Mouse (Mus musculus): ENCODE measurements around the gene Rps27l.
A peak's percentile ranks its signal among the peaks of the same experiment; 100 is the strongest.
"Not testable (repeated sequence)": the region's sequence is repeated elsewhere in the genome, so short reads cannot be mapped to it uniquely, and the experiment has no call there.

Gene Rps27l

GRCm38 (mm10) chr9:66945647-66946641, at the start of gene Rps27l:
Gene Rps27l, plus strand, starts transcription at chr9:66946086.
- peak; percentile 92 to 96 for DNase-seq (ENCODE audit: low spot score in 2 of 2)

GRCm38 (mm10) chr9:66896951-66897350, 48.9 kb upstream of the Rps27l start:
- no peak for DNase-seq (ENCODE audit: low spot score in 2 of 2)

DNA sequence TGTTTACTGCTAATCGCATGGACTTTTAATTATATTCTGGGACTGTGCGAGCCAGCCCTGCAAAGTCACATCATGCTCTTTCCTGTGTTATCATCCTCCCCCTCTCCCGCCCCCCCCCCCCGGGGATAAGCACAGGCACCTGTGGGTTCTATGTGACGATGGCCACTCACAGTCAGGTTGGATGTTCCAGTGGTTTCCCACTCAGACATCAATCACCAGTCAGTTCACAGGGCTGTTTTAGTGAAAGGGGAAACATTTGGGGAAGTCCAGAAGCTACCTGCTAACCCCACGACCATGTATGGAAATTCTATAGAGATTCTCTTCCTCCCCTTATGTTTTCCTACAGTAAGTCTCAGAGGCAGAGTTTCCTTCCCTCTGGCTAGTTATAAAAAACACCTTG, 48.0 kb upstream of the Rps27l start:
- no peak for DNase-seq (ENCODE audit: low spot score in 2 of 2)

GRCm38 (mm10) chr9:66899072-66899471, 46.8 kb upstream of the Rps27l start:
- no peak for DNase-seq (ENCODE audit: low spot score in 2 of 2)

DNA sequence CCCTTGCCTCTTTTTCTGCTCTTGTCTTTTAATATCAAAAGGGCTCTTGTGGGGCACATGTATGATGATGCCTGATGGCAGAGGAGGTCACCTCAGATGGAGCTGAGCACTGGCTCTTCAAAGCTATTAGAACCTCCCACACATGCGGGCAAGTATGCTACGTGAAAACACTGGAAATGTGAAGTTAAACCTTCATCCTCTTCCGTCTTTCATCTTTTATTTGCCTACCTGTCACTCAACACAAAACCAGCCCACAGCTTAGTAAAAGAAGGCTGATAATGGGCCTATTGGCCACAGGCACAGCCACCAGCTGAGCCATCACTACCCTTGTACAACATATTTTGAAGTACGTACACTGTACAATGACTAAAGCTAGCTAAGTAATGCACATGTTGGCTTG, 46.4 kb upstream of the Rps27l start:
- no peak for DNase-seq (ENCODE audit: low spot score in 2 of 2)

GRCm38 (mm10) chr9:66905990-66906389, 39.9 kb upstream of the Rps27l start:
- DNase-seq (ENCODE audit: low spot score in 2 of 2): no peak

DNA sequence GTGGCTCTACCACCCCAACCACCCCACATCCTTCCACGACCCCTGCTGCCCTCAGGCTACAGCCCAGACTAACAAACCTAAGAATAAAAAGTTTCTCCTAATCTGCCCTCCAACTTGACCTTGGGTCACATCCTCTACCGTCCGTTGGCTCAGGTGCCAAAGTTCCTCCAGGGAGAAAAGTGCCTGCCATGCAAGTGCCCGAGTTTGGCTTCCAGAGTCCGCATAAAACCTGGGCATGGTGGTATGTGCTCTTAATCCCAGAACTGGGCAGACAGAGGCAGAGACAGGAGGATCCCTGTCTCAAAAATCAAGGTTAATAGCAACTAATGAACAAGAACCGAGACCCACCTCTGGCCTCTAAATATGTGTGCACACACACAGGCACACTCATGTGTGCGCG, 38.8 kb upstream of the Rps27l start:
- no peak for DNase-seq (ENCODE audit: low spot score in 2 of 2)

GRCm38 (mm10) chr9:66907746-66908397, 38.0 kb upstream of the Rps27l start:
- DNase-seq (ENCODE audit: low spot score in 2 of 2): no peak

GRCm38 (mm10) chr9:66909922-66910321, 36.0 kb upstream of the Rps27l start:
- DNase-seq (ENCODE audit: low spot score in 2 of 2): no peak

DNA sequence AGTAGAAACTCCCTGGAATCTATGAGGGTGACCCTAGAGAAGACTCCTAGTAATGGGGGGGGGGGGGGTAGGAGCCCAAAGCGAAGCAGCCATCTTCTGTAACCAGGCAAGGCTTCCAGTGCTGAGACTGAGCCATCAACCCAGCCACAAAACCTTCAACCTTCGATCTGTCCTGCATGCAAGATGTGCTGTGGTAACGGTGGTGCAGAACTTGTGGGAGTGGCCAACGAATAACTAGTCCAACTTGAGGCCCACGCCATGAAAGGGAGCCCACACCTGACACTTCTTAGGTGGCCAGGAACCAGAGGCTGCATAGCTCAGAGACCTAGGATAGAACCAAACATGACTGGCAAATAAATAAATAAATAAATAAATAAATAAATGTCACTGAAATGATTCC, 35.2 kb upstream of the Rps27l start:
- no peak for DNase-seq (ENCODE audit: low spot score in 2 of 2)

- DNase-seq (ENCODE audit: low spot score in 2 of 2): no peak
Measured at GRCm38 (mm10) chr9:66912304-66912703, 33.6 kb upstream of the Rps27l start.

DNA sequence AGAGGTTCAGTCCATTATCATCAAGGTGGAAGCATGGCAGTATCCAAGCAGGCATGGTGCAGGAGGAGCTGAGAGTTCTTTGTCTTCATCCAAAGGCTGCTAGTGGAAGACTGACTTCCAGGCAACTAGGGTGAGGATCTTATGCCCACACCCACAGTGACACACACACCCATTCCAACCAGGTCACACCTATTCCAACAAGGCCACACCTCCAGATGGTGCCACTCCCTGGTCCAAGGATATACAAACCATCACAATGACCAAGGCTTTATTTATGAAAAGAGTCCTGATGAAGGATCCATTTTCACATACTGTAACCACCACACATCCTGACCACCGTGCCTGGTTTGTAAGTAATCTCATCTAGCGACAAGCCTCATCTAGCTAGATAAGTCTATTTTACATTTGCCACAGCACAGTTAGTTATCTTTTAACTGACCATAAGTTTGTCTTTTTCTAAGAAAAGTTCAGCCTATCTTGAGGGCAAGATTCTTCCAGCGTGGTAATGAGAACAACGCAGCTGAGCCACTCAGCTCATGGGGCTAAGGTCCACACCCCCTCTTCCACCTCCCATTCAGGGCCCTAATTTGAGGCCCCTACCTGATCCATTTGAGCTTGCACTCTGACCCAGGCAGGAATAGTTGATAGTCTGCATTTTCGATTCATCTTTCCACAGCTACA, 32.5 kb upstream of the Rps27l start:
- not testable (repeated sequence) for DNase-seq (ENCODE audit: low spot score in 2 of 2)

GRCm38 (mm10) chr9:66914540-66914939, 31.3 kb upstream of the Rps27l start:
- no peak for DNase-seq (ENCODE audit: low spot score in 2 of 2)

- DNase-seq (ENCODE audit: low spot score in 2 of 2): no peak
Measured at GRCm38 (mm10) chr9:66915401-66915800, 30.5 kb upstream of the Rps27l start.

- peak; percentile 36 to 57 for DNase-seq (ENCODE audit: low spot score in 2 of 2)
Measured at GRCm38 (mm10) chr9:66915869-66916785, 29.8 kb upstream of the Rps27l start.

- DNase-seq (ENCODE audit: low spot score in 2 of 2): no peak
Measured at GRCm38 (mm10) chr9:66917216-66917891, 28.5 kb upstream of the Rps27l start.

DNA sequence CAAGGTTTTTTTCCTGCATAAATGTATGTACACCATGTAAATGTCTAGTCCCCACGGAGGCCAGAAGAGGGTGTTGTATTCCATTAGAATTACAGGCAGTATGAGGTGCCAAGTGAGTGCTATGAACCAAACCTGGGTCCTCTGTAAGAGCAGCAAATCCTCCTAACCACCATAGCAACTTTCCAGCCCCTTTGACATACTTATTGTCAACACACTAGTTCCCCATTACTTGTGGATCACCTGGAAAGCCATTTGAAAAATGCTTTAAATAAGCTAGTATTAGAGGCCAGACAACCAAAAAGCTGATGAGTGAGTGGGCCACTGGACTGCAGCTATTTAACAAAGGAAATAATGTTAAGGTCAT, 28.0 kb upstream of the Rps27l start:
- no peak for DNase-seq (ENCODE audit: low spot score in 2 of 2)

DNA sequence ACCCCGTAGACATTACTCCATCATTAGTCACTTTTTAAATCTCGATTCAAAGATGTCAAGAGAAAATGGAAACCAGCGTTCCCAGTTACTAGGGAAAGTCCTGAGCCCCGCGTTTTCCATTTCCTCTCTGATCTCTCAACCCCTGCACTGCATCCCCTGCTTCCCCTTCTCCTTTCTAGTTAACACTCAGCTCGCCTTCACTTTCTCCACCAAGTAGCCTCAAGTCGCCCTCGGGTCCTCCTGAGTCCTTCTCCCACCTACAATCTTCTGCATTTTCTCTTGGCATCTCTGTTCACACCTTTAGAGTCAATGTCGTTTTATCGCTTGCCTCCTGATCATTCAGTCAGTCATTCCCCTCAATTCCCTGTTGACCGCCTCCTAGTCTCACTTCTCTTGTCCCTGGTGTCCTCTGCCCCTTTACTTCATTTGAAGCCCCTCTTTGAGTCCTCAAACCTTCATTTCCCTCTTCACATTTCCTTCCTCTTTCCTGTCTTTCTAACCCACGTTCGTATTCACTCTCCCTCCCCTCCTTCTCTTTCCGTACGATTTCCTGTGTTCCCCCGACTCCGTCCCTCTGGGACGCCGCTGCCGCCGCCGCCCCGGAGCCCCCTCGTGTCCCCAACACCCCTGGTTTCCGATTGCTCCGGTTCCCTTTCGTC, 27.1 kb upstream of the Rps27l start:
- peak; percentile 36 to 62 for DNase-seq (ENCODE audit: low spot score in 2 of 2)

GRCm38 (mm10) chr9:66919382-66919971, 26.4 kb upstream of the Rps27l start, which contains the start of gene Rab8b:
Gene Rab8b, minus strand, starts transcription at chr9:66919687.
- DNase-seq (ENCODE audit: low spot score in 2 of 2): peak; percentile 94 to 99

DNA sequence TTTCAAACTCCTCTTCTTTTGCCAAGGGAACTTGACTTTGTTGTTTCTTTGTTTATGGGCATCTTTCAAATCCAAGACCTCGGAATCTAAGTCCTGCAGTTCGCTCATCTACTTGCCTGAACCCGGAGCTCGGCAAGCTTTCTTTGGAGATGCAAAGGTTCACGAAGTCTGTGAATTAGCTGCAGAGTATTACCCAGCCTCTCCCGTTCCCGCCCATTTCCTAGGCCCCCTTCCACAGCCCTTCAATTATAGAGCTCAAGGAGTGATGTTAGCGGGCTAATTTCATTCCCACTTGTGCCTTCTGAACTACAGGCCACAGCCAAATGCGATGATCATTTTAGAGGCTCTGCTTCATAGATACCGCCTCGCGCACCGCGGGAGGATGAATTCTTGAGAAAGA, 25.9 kb upstream of the Rps27l start:
- DNase-seq (ENCODE audit: low spot score in 2 of 2): no peak

All from spleen, postnatal 10 days (tissue).